ENCODE assay signal across 9 mouse cellular contexts in genomic region chr6:88147411-88148003, GRCm38 (mm10). TPM values are rescaled to one million over a fixed set of nuclear protein-coding genes. Genes with fewer than 3 reads are reported as not detected.
A peak's percentile ranks its signal among the peaks of the same experiment; 100 is the strongest.
DNase-seq lines count a peak whose midpoint lies in the region; ATAC-seq and TF ChIP-seq lines count a peak whose summit lies in the region.
"Had no signal": no experiment of that assay in that cellular context is flagged by ENCODE, and none has a peak within 500 bp of the region (broad histone marks: within the 10 kb centered on the region; RNA-seq: fewer than 3 reads in every experiment).

No protein-coding gene starts in this region.

- H3K9me3 ChIP-seq in stomach, embryonic 16.5 days (replicated peaks; ENCODE audit: control insufficient read depth, low read length), result no peaks in the 10 kb centered on the region

- no peaks in the 10 kb centered on the region for H3K4me1 ChIP-seq in stomach, embryonic 16.5 days (ENCODE audit: control insufficient read depth, insufficient read depth, low read length)
- 0 out of 2 replicates have a peak, but pooled peaks cover 5% of the 10 kb centered on the region for H3K4me1 ChIP-seq in thymus, adult 2 months (replicated peaks; ENCODE audit: control insufficient read depth, insufficient read depth, low read length)

- WGBS in stomach, embryonic 16.5 days, result 59% methylated on average over 16 of the region's 16 CpGs
- 41% methylated on average over 16 of the region's 16 CpGs for WGBS in thymus, adult 2 months

- no peak overlapping the region for H3K9ac ChIP-seq in stomach, embryonic 16.5 days (ENCODE audit: low read length)

- no peak overlapping the region for H3K4me2 ChIP-seq in stomach, embryonic 16.5 days (ENCODE audit: low read depth, low read length)

- H3K36me3 ChIP-seq in stomach, embryonic 16.5 days (ENCODE audit: control insufficient read depth, insufficient read depth, low read length), result no peaks in the 10 kb centered on the region
- no peaks in the 10 kb centered on the region for H3K36me3 ChIP-seq in thymus, adult 2 months (ENCODE audit: control insufficient read depth, insufficient read depth, low read length)

- H3K4me3 ChIP-seq in stomach, embryonic 16.5 days (replicated peaks; ENCODE audit: low read length), result no peak overlapping the region
- H3K4me3 ChIP-seq in thymus, adult 2 months (ENCODE audit: control insufficient read depth, insufficient read depth, low read length), result no peak overlapping the region

- TF ChIP-seq POLR2A in thymus, adult 2 months (IDR thresholded peaks at IDR 0.05; ENCODE audit: control insufficient read depth, extremely low read depth, insufficient read depth, low read length, poor library complexity), result no peak

- TF ChIP-seq CTCF in thymus, adult 2 months (IDR thresholded peaks at IDR 0.05; ENCODE audit: borderline replicate concordance, control insufficient read depth, extremely low read depth, insufficient read depth, low read length, poor library complexity), result no peak

- peak; percentile 58 for DNase-seq in layer of hippocampus, adult 11-12 months (ENCODE audit: low spot score)
- DNase-seq in layer of hippocampus, postnatal 36 days, result no peak
- DNase-seq in adrenal gland, adult 8-10 months, result peak; percentile 48
- DNase-seq in gastrocnemius, postnatal 14 days, result peak; percentile 55
- DNase-seq in kidney, postnatal 10 days, result peak; percentile 77
- DNase-seq in thymus, postnatal 10 days (ENCODE audit: low spot score in 2 of 2), result no peak
- no peak for DNase-seq in thymus, adult 2 months

- intact Hi-C loops in gastrocnemius, postnatal 14 days (cut with DNase I; ENCODE audit: low total_unique reads), result no loop called here

- ATAC-seq in stomach, embryonic 16.5 days (ENCODE audit: insufficient read depth, low FRiP score), result peak; percentile 11; the same call in 1 of the 2 replicates

- no peaks in the 10 kb centered on the region for H3K27me3 ChIP-seq in stomach, embryonic 16.5 days (ENCODE audit: control insufficient read depth, insufficient read depth, low read length)
- H3K27me3 ChIP-seq in thymus, adult 2 months (ENCODE audit: control insufficient read depth, insufficient read depth, low read length), result no peaks in the 10 kb centered on the region

- H3K27ac ChIP-seq in stomach, embryonic 16.5 days (ENCODE audit: low read length), result no peak overlapping the region
- no peak overlapping the region for H3K27ac ChIP-seq in thymus, adult 2 months (ENCODE audit: control insufficient read depth, insufficient read depth, low read length)
- H3K27ac ChIP-seq: macrophage had no signal

RNA-seq across cellular contexts. Expression of gene Gata2, which starts 46.2 kb away (rescaled TPM):
- total RNA-seq in layer of hippocampus, postnatal 36 days (2021), result 1 to 10 TPM; 3.7 to 7.8 TPM
- 10 to 100 TPM; 29.3 to 72.4 (median 56.5) TPM for total RNA-seq in adrenal gland, adult 8-10 months (2022)
- total RNA-seq in gastrocnemius, postnatal 14 days (2021), result 1 to 10 TPM; 5.4 to 7.4 TPM
- polyA plus RNA-seq in stomach, embryonic 16.5 days (2015; fragmentation: Nextera tagmentation; extraction: Ambion mirVana), result 5.5 TPM in 2 replicates
- polyA plus RNA-seq in thymus, adult 2 months (2012; rRNA removed), result 2.1 and 3.0 TPM in 2 replicates

Comparison
In these comparisons a context has a peak if more than half of its experiments do, and no peak if none do; other contexts are left out.
1. DNase-seq: peak in layer of hippocampus, adult 11-12 months (single experiment), adrenal gland, adult 8-10 months (single experiment), gastrocnemius, postnatal 14 days (single experiment) and kidney, postnatal 10 days (single experiment); none in layer of hippocampus, postnatal 36 days (0 of 2), thymus, postnatal 10 days (0 of 2) and thymus, adult 2 months (single experiment).